Mouse (Mus musculus) NIH3T3 (cell line): ENCODE measurements around the gene Plxna2.

Experiments used
- DNase-seq: peaks from one replicate; pipeline ENCODE4 v3.0.0-alpha.2; 2012; ENCODE audit warnings: low read depth

Gene Plxna2

GRCm38 (mm10) chr1:194706566-194706965 is 88.5 kb downstream of the Plxna2 start:
- no peak for DNase-seq

DNA sequence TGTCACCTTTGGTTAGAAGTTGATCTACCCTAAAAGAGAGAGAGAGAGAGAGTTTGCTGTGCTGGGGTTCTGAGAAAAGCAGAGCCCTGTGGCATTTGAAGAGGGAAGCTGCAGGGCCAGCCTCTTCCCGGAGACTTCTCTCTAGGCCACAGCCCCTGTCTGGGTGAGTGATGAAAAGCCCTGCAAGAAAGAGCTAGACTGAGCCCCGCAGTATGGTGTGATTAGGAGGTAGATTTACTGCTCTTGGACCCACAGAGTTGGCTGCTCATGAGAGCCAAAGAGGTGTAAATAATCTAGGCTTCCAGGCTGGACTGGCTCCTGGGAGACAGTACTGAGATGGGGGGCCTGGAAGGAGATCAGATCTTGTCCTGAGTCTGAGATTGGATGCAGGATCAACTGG is 94.4 kb downstream of the Plxna2 start:
- DNase-seq: no peak

DNA sequence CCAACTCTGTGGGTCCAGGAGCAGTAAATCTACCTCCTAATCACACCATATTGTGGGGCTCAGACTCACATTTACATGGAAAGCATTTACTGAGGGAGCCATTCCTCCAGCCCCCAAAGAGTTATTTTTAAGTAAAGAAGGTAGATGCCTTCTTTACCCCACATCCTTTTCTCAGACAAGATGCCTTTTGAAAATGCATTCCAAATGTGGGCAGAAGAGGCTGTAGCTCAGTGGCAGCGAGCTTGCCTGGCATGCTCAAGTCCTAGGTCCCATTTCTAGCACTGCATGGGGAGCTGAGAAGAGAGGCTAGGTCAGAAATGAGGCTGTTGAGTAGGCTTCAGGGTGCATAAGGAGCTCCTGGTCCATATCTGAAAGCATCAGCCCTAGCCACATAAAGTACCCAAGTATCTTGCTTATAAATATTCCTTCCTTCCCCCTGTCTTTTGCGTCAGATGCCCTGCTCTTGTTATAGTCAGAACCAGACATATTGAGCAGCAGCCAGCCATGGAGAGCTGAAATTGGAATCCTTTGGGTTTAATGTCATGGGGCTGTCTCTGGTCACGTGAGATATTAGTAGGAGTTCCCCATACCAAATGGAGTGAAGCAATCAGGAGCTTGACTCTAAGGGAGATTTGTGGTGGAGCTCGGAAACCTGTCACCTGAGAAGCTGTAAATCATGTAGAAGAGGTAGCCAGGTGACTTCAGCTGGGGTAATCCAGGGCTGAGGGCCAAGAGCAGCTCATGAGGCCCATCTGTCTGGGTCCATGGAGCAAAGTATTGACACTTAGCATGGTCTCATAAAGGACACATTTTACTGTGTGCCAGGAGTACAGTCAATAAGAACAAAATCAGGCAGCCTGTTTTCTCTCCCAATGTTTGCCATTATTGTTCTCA is 96.4 kb downstream of the Plxna2 start:
- no peak for DNase-seq

DNA sequence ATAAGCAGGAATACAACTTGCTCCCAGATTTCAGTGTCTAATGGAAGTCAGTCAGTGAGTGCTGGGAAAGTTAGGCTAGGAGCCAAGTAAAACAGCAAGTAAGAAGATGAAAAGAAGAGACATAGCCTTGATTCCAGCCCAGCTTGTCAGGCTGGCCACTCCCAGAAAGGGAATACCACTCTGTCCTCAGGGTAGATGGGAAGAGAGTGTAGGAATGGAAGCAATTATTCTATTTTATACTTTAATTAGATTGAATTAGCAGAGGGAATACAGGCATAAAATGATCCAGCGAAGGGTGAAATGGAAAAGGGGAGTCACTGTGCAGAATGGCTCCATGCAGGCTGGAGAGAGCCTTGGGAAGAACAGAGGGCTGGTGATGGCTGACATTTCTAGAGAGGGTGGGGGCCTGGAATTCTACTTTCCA is 99.4 kb downstream of the Plxna2 start:
- peak; percentile 56 for DNase-seq

GRCm38 (mm10) chr1:194720406-194720805 is 102.4 kb downstream of the Plxna2 start:
- DNase-seq: peak; percentile 25

GRCm38 (mm10) chr1:194721260-194721659 is 103.2 kb downstream of the Plxna2 start:
- DNase-seq: no peak

GRCm38 (mm10) chr1:194722329-194722728 is 104.3 kb downstream of the Plxna2 start:
- DNase-seq: peak; percentile 90

DNA sequence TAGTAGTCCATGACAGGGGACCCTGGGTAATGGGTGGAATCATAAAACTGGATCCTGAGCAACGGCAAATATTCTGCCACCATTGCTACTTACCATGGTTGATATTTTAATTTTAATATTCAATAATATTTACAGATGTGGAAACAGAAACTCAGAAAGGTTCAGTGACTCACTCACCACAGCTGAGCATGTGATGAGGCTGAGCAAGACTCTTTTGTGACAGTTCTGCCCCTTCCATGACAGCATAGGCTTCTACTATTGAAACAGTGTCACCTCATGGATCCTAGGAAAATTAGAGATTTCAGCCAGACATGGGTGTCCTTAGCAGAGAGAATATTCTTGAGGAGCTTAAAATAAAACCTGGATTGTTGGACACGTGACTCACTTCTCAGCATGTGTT is 116.8 kb downstream of the Plxna2 start:
- DNase-seq: peak; percentile 54

DNA sequence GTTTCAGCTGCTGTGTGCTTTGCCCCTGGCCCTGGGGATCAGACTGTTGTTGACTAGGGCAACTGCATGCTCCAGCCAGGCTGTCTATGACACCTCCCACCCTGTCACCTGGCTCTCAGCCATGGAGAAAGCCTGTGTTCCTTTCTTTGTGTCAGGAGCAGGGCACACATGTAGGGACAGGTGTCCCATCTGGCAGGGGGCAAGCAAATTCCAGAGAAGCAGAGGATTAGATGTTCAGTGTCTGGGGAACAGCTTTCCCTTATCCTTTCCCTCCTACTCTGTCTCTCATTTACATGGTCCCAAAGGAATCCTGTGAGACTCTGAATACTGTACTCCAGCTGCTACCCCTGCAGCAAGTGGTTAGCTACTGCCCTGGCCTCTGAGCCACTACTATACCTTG is 121.9 kb downstream of the Plxna2 start:
- no peak for DNase-seq

DNA sequence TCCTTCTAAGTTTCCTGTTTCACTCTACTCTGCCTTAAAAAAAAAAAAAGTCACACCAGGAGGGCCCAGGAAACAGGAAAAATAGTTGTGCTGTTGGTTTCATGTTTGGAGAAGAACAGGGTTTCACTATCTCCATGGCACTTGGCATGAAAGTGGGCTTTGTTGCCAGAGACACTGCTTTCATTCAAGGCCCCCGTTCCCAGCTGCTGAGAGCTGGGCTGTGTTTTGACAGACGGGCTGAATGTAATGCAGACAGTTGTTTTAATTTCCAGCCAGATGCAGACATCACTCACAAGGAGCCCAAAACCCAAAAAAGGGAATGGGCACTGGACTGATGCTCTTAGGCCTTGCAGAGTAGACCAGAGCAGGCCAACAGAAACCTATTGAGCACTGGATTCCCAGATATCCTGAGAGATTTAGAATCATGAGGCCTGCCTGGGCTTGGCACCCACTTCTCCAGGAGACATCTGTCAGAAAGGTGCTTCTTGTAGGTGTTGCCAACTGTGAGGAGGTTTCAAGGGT is 124.9 kb downstream of the Plxna2 start:
- no peak for DNase-seq

DNA sequence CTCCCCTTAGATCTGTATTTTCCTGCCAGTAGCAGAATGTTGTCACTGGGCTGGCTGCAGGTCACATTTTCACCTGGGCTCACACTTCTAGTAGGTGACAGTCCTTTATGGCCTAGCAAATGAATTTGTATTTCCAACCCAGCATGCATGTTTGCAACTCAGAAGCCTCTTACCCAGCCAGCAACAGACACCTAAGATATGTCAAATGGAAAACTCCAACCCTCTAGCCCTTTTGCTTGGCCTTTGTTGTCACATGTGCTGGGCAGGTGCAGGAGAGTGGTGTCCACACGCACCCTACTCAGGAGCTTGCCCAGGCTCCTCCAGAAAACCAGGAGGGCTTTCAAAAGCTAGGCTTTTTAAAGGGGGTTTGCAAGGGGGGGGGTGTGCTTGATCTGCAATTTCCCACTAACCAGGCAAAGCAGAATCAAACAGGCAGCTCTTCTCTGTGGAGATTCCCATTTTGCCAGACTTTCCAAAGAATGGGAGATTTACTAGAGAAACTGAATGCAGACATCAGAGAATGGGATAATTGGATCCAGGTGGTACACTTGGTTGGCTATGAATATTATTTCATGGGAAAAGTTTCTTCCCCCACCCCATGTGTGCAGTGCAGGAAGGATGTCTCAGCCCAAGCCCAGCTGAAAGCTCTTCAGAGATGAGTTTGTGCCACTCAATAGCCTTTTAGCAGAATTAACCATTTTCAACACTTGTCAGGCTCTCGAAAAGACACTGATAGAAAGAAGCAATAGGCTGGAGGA is 127.3 kb downstream of the Plxna2 start:
- DNase-seq: peak; percentile 73

- DNase-seq: peak; percentile 95
These were observed 128.6 kb downstream of the Plxna2 start for GRCm38 (mm10) chr1:194746332-194747249.

DNA sequence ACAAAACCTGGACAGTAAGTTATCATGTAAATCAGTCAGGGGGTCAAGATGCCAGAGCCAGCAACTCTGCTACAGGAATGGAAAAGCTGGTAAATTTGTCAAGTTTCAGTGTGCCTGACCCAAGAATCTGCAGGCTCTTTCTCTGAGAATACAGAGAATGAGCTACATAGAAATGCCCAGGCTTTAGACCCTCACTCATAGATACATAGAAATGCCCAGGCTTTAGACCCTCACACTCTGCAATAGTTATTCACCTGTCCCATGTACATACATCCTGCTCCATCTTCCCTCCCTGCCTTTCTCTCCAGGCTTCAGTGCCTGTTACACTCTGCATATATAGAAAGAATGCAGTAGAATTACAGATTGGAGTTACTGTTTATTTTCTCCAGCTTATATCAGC is 129.2 kb downstream of the Plxna2 start:
- DNase-seq: no peak

DNA sequence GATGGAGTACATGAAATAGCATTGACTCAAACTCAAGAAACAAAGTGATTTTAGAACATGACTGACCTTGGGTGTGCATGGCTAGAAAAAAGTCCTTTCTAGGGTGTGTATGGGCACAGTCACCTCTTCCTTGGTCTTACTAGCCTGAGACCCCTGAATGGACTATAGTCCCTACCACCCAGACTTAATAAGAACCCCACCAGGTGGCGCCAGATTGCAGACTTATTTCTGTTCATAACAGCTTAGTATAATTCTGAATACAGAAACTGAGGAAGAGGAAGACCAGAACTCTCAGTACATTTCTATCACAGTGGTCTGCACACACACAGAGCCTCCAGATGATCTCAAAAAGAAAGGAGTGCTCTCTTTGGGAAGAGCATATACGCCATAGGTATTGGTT is 135.2 kb downstream of the Plxna2 start:
- peak; percentile 69 for DNase-seq

GRCm38 (mm10) chr1:194756001-194756400 is 138.0 kb downstream of the Plxna2 start:
- no peak for DNase-seq

GRCm38 (mm10) chr1:194756409-194756808 is 138.4 kb downstream of the Plxna2 start:
- no peak for DNase-seq

DNA sequence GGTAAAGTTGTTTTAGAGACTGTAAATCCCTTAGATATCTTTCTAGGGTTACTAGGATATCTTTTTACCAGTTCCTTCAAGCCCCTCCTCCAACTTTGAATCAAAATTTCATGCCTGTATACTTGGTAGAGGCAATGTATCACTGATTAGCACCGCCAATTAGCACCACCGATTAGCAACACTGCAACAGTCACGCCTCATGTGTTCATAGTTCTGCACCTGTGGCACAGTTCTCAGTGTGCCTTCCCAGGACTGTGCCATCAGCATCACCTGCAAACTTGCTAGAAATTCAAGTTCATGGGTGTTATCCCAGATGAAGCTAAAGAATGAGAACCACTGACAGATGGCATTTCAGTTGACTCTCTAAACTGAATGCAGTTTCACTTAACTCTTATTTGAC is 138.8 kb downstream of the Plxna2 start:
- DNase-seq: no peak

DNA sequence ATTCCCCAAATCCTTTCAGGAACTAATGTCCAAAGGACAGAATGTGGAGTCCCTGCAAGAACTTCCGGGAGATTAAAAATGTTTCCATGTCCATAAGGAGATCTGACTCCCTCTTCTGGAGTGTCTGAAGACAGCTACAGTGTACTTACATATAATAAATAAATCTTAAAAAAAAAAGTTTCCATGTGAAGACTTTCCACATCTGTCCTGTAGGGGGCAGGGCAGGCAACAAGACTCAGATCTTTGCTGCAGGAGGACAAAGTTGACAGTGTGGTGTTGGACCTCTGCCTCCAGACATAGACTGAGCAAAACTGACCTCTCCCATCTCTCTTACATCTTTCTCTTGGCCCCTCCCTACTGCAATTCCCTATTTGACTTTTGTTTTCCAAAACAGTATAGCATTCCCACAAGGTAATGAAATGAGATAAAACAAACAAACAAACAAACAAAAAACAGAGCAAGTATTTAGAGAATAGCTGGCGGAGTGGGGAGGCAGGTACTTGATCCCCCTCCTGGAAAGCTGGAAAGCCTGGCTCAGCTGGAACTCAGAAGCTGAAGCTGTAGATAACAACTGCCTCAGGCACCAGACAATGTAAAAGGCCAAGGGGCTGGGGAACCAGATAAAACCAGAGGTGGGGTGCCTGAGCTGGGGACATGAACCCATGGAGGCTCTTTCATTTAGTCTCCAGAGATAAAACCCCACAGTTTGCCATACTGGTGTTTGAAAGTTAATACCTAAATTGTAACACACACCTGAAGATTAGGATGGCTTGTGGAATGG is 143.6 kb downstream of the Plxna2 start:
- DNase-seq: peak; percentile 82

DNA sequence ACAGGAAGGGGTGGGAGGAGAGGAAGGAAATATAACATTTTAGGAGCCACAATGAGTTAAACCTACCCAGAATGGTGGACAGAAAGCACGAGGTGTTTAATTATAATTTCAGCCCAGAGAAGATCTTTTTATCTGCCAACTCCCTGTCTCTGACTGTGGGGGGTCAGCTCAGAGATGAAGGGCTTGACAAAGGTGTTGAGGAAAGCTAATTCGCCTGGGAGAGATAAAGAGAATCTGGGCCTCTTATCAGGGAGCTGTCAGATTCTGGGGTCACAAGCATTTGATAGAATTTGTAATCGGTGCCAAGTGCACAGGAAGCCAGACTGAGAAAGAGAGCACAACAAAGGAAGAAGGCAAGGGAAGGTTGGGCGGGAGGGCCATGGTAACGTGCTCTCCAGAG is 144.9 kb downstream of the Plxna2 start:
- no peak for DNase-seq

DNA sequence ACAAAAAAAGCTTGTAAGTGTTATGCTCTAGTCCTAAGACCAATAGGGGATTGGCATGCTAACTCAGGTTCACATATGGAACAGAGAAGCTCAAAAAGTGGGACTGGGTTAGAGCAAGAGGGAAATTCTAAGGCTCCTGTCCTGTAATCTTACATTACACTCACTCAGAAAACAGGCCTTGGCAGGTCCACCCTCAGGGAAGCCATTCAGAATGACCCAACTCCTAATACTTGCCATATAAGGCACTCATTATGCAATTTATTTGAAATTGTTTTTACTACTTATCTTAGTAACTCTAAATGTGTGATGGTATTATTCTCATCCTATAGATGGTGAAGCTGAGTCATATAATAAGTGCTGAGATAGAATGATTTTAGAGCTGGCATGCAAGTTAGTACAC is 146.9 kb downstream of the Plxna2 start:
- peak; percentile 9 for DNase-seq

DNA sequence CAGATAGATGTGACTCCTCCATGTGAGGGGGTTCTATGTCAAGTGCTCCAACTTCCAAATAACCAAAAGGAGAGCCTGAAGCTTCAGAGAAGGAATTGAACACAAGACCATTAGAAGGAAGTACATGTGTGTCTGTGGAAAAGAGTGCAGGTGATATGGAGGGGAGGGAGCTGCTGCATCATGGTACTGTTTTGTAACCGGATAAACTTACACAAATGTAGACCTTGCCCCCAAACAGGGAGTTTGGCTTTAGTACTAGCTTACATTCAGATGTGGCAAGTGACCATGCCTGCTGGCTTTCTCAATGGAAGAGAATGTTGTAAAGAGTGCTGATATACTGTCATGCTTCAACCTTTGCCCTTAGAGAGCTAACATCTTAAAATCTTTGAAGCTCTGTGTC is 150.8 kb downstream of the Plxna2 start:
- no peak for DNase-seq
